Comparison of ENCODE assay signal across 25 mouse cellular contexts in the genomic region with DNA sequence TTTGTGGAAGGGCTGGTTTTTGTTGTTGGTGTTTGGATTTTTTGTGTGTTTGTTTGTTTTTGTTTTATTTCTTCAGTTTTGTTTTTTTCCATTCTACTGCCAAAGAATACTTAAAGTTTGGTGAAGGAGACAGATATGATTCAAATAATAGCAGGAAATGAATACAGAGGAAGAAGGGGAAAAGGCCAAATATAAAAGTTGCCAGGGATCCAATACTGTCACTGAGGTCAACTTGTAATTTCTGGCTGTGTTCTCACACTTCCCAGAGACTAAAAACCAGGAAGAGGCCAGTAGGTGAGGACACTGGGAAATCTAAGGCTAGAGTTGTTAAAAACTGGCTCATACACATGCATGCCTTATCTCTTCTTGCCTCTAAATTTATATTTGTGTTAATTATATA. TPM values are rescaled to one million over a fixed set of nuclear protein-coding genes. Genes with fewer than 3 reads are reported as not detected.
DNase-seq lines count a peak whose midpoint lies in the region; ATAC-seq and TF ChIP-seq lines count a peak whose summit lies in the region.
"Had no signal": no experiment of that assay in that cellular context is flagged by ENCODE, and none has a peak within 500 bp of the region (broad histone marks: within the 10 kb centered on the region; RNA-seq: fewer than 3 reads in every experiment).

No protein-coding gene starts in this region.

- H3K27me3 ChIP-seq in heart, embryonic 12.5 days (replicated peaks), result no peaks in the 10 kb centered on the region
- H3K27me3 ChIP-seq in kidney, adult 2 months (replicated peaks; ENCODE audit: control insufficient read depth, insufficient read depth, low read length), result no peaks in the 10 kb centered on the region
- no peaks in the 10 kb centered on the region for H3K27me3 ChIP-seq in kidney, embryonic 15.5 days
- no peaks in the 10 kb centered on the region for H3K27me3 ChIP-seq in liver, adult 2 months (ENCODE audit: control insufficient read depth, insufficient read depth, low read length)
- H3K27me3 ChIP-seq: CH12.LX; embryonic facial prominence, embryonic 12.5 days; forebrain, embryonic 13.5 days had no signal

- no peak for ATAC-seq in heart, embryonic 12.5 days (ENCODE audit: insufficient number of reproducible peaks, low FRiP score)
- ATAC-seq in kidney, embryonic 15.5 days (replicated peaks; ENCODE audit: low FRiP score), result no peak
- ATAC-seq: activated CD4-positive, CD25-positive, alpha-beta regulatory T cell, adult 4 months; CD4-positive, CD25-positive, alpha-beta regulatory T cell, adult 4 months; forebrain, embryonic 13.5 days; Patski had no signal

- H3K36me3 ChIP-seq in heart, embryonic 12.5 days, result no peaks in the 10 kb centered on the region
- H3K36me3 ChIP-seq in kidney, adult 2 months (ENCODE audit: control insufficient read depth, insufficient read depth, low read length), result no peaks in the 10 kb centered on the region
- H3K36me3 ChIP-seq in kidney, embryonic 15.5 days, result no peaks in the 10 kb centered on the region
- H3K36me3 ChIP-seq in liver, adult 2 months (ENCODE audit: control insufficient read depth, insufficient read depth, low read length), result no peaks in the 10 kb centered on the region
- H3K36me3 ChIP-seq: embryonic facial prominence, embryonic 10.5 days; embryonic facial prominence, embryonic 12.5 days; G1E had no signal

- no peak overlapping the region for H3K4me3 ChIP-seq in heart, embryonic 12.5 days
- no peak overlapping the region for H3K4me3 ChIP-seq in kidney, adult 2 months (ENCODE audit: insufficient read depth, low read depth, low read length)
- no peak overlapping the region for H3K4me3 ChIP-seq in kidney, embryonic 15.5 days (replicated peaks)
- no peak overlapping the region for H3K4me3 ChIP-seq in liver, adult 2 months (ENCODE audit: insufficient read depth, low read depth, low read length)
- H3K4me3 ChIP-seq: embryonic facial prominence, embryonic 10.5 days; embryonic facial prominence, embryonic 12.5 days; forebrain, embryonic 13.5 days had no signal

- DNase-seq in heart, adult 11 months, result peak; percentile 16
- DNase-seq in kidney, adult 2 months, result peak; percentile 71
- no peak for DNase-seq in kidney, postnatal 25 days
- peak; percentile 33 for DNase-seq in kidney, postnatal 14 days
- peak; percentile 6 for DNase-seq in liver, adult 2 months (ENCODE audit: extremely low read depth, low read depth, low spot score)
- no peak for DNase-seq in liver
- DNase-seq: adrenal gland, adult 8-10 months; adrenal gland, postnatal 14 days; adrenal gland, postnatal 36 days; B cell, adult 2 months; cerebellum, adult 11-12 months; cerebellum, adult 2 months; cerebellum, adult 9-10 months; cerebellum, postnatal 10 days; cerebellum, postnatal 25 days had no signal

- H3K4me1 ChIP-seq in heart, embryonic 12.5 days (replicated peaks), result peaks cover 8% of the 10 kb centered on the region
- H3K4me1 ChIP-seq in kidney, adult 2 months (ENCODE audit: control insufficient read depth, insufficient read depth, low read length), result peaks cover 4% of the 10 kb centered on the region; the same call in 1 of the 2 replicates
- peaks cover 9% of the 10 kb centered on the region for H3K4me1 ChIP-seq in kidney, embryonic 15.5 days
- H3K4me1 ChIP-seq in liver, adult 2 months (ENCODE audit: control insufficient read depth, insufficient read depth, low read length), result no peaks in the 10 kb centered on the region

- no peak for TF ChIP-seq CTCF in kidney, adult 2 months (conservative IDR thresholded peaks at IDR 0.05; ENCODE audit: insufficient read depth, insufficient read length, low read depth, low read length)
- TF ChIP-seq CTCF in liver, adult 2 months (IDR thresholded peaks at IDR 0.05; ENCODE audit: low read depth, low read length), result no peak

- H3K79me2 ChIP-seq in liver, adult 2 months (ENCODE audit: control insufficient read depth, insufficient read depth, low read length), result no peaks in the 10 kb centered on the region; the same call in 1 of the 2 replicates

- no peak overlapping the region for H3K9ac ChIP-seq in heart, embryonic 12.5 days
- H3K9ac ChIP-seq in kidney, embryonic 15.5 days, result no peak overlapping the region
- no peak overlapping the region for H3K9ac ChIP-seq in liver, adult 2 months (ENCODE audit: low read depth, low read length)
- H3K9ac ChIP-seq: embryonic facial prominence, embryonic 12.5 days; forebrain, embryonic 13.5 days had no signal

- TF ChIP-seq POLR2A in kidney, adult 2 months (IDR thresholded peaks at IDR 0.05; ENCODE audit: low read depth, low read length), result no peak
- TF ChIP-seq POLR2A in liver, adult 2 months (IDR thresholded peaks at IDR 0.05; ENCODE audit: extremely low read depth, insufficient read depth, low read length), result no peak

- H3K9me3 ChIP-seq in heart, embryonic 12.5 days (replicated peaks), result no peaks in the 10 kb centered on the region
- no peaks in the 10 kb centered on the region for H3K9me3 ChIP-seq in kidney, embryonic 15.5 days (replicated peaks)
- H3K9me3 ChIP-seq: embryonic facial prominence, embryonic 10.5 days; embryonic facial prominence, embryonic 12.5 days; forebrain, embryonic 13.5 days; G1E had no signal

- H3K4me2 ChIP-seq in heart, embryonic 12.5 days, result no peak overlapping the region
- no peak overlapping the region for H3K4me2 ChIP-seq in kidney, embryonic 15.5 days
- H3K4me2 ChIP-seq: embryonic facial prominence, embryonic 12.5 days; forebrain, embryonic 13.5 days had no signal

- H3K27ac ChIP-seq in heart, embryonic 12.5 days (ENCODE audit: poor library complexity, severe bottlenecking), result no peak overlapping the region
- H3K27ac ChIP-seq in kidney, adult 2 months (ENCODE audit: insufficient read depth, low read depth, low read length), result no peak overlapping the region
- H3K27ac ChIP-seq in kidney, embryonic 15.5 days, result no peak overlapping the region
- H3K27ac ChIP-seq in liver, adult 2 months (replicated peaks; ENCODE audit: insufficient read depth, low read depth, low read length), result no peak overlapping the region
- H3K27ac ChIP-seq: embryonic facial prominence, embryonic 10.5 days; embryonic facial prominence, embryonic 12.5 days; forebrain, embryonic 13.5 days had no signal

RNA-seq across cellular contexts. Expression of a gene that starts 5.1 kb away (rescaled TPM):
- 0.06 TPM in 1 of 2 replicates, not detected in the other for polyA plus RNA-seq in heart, embryonic 12.5 days (2016; fragmentation: Nextera tagmentation; extraction: Ambion mirVana)
- 0.03 and 0.09 TPM in 2 replicates for polyA plus RNA-seq in kidney, adult 2 months (2012; rRNA removed)
- polyA plus RNA-seq in kidney, embryonic 15.5 days (2015; fragmentation: Nextera tagmentation; extraction: Ambion mirVana), result not detected in 2 replicates
- total RNA-seq in liver, adult 2 months (2014; rRNA removed), result not detected in 2 replicates
- polyA plus RNA-seq in liver, adult 2 months (2012; rRNA removed), result 0.02 TPM in 1 of 2 replicates, not detected in the other
- total RNA-seq: G1E had no signal
- polyA plus RNA-seq: activated CD4-positive, CD25-positive, alpha-beta regulatory T cell, adult 4 months; CD4-positive, CD25-positive, alpha-beta regulatory T cell, adult 4 months; embryonic facial prominence, embryonic 12.5 days; G1E; Patski had no signal

RNA-seq across cellular contexts. Expression of a gene that starts 13.9 kb away (rescaled TPM):
- polyA plus RNA-seq in heart, embryonic 12.5 days (2016; fragmentation: Nextera tagmentation; extraction: Ambion mirVana), result 5.4 and 5.6 TPM in 2 replicates
- polyA plus RNA-seq in kidney, adult 2 months (2012; rRNA removed), result 0.64 TPM in 2 replicates
- 7.1 and 8.0 TPM in 2 replicates for polyA plus RNA-seq in kidney, embryonic 15.5 days (2015; fragmentation: Nextera tagmentation; extraction: Ambion mirVana)
- 1.9 and 2.1 TPM in 2 replicates for total RNA-seq in liver, adult 2 months (2014; rRNA removed)
- 0.35 and 0.59 TPM in 2 replicates for polyA plus RNA-seq in liver, adult 2 months (2012; rRNA removed)

RNA-seq across cellular contexts. Expression of a gene that starts 39.6 kb away (rescaled TPM):
- 4.6 and 6.2 TPM in 2 replicates for polyA plus RNA-seq in heart, embryonic 12.5 days (2016; fragmentation: Nextera tagmentation; extraction: Ambion mirVana)
- 25.4 and 27.6 TPM in 2 replicates for polyA plus RNA-seq in kidney, adult 2 months (2012; rRNA removed)
- polyA plus RNA-seq in kidney, embryonic 15.5 days (2015; fragmentation: Nextera tagmentation; extraction: Ambion mirVana), result 15.8 and 19.6 TPM in 2 replicates
- total RNA-seq in liver, adult 2 months (2014; rRNA removed), result 3.6 and 6.8 TPM in 2 replicates
- 5.0 and 7.4 TPM in 2 replicates for polyA plus RNA-seq in liver, adult 2 months (2012; rRNA removed)
- total RNA-seq: CH12.LX had no signal
- polyA plus RNA-seq: activated CD4-positive, CD25-positive, alpha-beta regulatory T cell, adult 4 months; CD4-positive, CD25-positive, alpha-beta regulatory T cell, adult 4 months; G1E; Patski had no signal

Comparison
In these comparisons a context has a peak if more than half of its experiments do, and no peak if none do; other contexts are left out.
1. DNase-seq: peak in heart, adult 11 months (single experiment), kidney, adult 2 months (single experiment), kidney, postnatal 14 days (single experiment) and liver, adult 2 months (single experiment); none in kidney, postnatal 25 days (0 of 2) and liver (single experiment).